Mouse (Mus musculus): ENCODE results near the gene Gm10322.

Gm10322 gene

DNA sequence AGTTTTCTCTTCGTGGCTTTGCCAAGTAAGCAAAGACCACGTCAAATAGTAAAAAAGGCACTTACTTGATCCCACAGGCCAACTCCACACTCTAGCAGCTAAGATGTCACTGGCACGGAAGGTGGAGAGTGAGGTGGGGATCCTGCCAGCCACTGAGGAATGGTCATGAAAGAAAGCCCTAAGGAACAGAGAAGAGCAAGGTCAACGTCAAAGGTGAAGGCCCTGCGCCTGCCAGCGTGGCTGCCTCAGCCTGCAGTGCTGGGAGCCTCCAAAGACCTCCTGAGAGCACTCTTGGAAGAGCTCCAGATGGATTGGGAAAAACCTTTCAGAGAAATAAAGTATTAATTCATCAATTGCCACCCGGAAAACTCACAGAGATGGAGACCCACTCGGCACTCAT lies 15.3 kb upstream of the Gm10322 start:
- no peak for DNase-seq (ENCODE audit: low read depth, low spot score)

DNA sequence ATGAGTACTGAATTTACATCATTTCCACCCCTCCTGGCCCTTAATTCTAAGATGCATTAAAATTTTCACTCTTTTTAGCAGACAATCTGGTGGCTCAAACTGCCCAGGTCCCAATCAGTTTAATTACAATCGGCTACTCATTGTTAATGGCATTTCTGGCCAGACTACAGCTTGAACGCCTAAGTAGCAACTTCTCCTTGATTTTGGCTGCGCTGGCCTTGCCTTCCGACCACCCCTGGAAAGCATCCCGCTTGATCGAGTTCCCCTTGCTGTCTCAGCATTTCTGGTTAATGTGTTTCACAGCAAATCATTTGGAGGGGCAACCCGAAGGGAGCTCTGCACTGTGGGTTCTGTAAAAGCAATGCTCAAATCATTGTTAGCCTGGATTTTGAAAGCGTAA lies 13.8 kb upstream of the Gm10322 start:
- no peak for DNase-seq (ENCODE audit: low read depth, low spot score)

DNA sequence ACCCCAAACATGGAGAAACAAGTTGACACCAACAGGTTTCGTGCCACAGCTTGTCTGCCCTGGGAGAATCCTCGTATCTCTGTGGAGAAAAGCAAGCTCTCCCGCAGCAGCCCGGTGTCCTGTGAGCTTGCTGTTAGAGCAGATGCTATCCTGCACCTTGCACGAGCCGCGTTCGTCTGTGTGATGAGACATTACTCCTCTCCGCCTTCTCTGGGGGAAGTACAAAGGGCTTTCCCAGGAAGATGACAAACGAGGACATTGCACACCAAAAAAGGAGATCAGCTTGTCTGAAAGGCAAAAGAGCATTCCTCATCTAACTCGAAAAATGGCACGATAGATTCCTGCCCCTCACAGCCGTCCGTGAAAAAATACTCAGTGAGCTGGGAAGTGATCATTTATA lies 13.0 kb upstream of the Gm10322 start:
- no peak for DNase-seq (ENCODE audit: low read depth, low spot score)

GRCm38 (mm10) chr10:59603843-59604242 lies 12.0 kb upstream of the Gm10322 start:
- DNase-seq (ENCODE audit: low read depth, low spot score): no peak

GRCm38 (mm10) chr10:59604879-59605464 lies 10.9 kb upstream of the Gm10322 start:
- no peak for DNase-seq (ENCODE audit: low read depth, low spot score)

GRCm38 (mm10) chr10:59613276-59613675 lies 2.6 kb upstream of the Gm10322 start:
- DNase-seq (ENCODE audit: low read depth, low spot score): no peak

DNA sequence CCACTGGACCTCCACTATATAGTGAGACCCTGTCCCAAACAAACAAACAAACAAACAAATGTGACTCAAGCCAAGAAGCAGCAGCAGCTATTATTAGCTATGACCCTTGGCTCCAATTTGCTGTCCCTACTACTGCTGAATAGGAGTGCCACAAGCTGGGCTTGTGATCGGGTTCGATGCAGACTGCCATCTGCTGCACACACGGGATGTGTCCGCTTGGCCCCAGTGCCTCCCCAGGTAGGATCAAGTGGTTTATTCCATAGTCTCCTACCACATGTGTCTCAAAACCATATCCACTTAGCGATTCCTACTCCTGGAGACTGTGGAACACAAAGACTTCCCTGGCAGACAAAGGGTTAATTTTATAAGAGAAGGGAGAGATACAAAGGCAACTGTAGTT lies 1.7 kb upstream of the Gm10322 start:
- no peak for DNase-seq (ENCODE audit: low read depth, low spot score)

DNA sequence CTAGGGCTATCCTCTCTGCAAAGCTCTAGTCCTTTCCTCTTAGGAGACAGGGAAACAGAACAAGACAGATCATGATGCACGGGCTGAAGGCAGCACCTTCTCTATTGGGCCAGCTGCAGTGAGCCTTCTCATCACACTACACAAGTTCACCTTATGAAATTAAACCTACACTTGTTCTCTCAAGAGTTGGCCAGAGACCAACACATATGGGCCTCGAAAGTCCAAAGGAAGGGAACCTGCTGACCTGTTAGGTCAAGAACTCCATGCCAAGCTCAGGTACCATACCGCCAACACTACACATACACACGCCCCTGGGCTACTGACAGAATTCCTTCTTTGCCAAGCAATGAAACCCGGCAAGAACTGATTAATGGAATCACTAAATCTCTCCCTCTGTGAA lies 452 bp upstream of the Gm10322 start:
- DNase-seq (ENCODE audit: low read depth, low spot score): no peak

- DNase-seq (ENCODE audit: low read depth, low spot score): peak; percentile 91
Measured at GRCm38 (mm10) chr10:59616522-59616921, 659 bp downstream of the Gm10322 start, which contains the start of gene Mcu. Gene Mcu (minus strand): TSS chr10:59616692.

GRCm38 (mm10) chr10:59617776-59618175 lies 1.9 kb downstream of the Gm10322 start:
- DNase-seq (ENCODE audit: low read depth, low spot score): no peak

DNA sequence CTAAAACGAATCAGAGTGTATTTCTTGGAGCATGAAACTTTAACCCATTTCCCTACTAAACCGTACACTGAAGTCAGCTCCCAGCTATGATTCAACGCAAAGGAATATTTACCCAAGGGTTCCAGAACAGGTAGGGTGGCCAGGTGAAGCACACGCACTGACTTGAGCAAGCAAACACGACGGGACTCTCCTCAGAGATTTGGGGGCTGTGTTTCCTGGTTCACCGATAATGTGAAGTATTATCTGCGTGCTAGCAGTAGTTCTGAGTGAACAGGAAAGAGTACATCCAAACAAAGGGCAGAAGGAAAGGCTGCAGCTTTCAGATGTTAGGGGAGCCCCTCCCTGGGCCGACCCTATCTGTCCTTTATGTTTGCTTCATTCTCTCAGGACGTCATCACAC lies 5.5 kb downstream of the Gm10322 start:
- DNase-seq (ENCODE audit: low read depth, low spot score): no peak

- no peak for DNase-seq (ENCODE audit: low read depth, low spot score)
Measured at GRCm38 (mm10) chr10:59623496-59623895, 7.6 kb downstream of the Gm10322 start.

DNA sequence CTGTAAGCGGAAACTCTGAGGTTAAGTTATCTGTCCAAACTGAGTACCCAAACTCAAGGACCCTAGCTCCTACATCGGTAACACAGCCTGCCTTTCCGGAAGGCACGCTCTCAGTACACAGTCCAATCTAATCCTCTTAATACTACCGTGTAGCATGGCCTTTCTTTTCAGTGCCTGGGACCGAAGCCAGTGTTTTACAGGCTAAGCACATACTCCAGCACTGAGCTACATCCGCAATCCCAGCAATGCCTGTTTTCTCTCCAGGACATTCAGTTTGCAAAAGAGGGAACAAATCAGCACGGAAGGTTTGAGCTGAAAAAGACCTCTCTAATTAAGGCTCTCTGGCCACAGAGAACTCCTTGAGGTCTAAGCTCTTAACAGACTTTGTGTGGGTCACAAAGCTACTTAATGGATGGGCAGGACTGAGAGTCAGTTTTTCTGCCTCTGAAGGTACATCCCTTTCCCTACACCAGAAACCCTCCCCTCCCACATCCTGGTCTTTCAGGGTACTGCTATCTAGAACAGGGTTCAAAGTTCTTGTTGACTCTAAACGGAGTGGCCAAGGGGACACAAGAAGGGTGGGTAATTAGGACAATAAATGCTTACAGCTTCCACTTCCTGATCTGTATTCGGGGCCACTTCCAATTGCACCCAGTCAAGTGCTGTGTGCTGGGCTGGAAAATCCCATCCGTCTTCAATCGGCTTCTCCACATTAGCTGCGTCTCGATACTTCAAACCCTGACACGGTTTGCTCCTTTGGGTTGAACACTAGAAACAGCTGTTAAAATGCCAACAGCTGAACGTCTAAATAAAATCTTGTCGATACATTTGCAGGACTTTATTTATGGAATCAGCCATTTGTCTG lies 13.0 kb downstream of the Gm10322 start:
- no peak for DNase-seq (ENCODE audit: low read depth, low spot score)

- DNase-seq (ENCODE audit: low read depth, low spot score): no peak
Measured at GRCm38 (mm10) chr10:59629506-59629782, 13.6 kb downstream of the Gm10322 start.

DNA sequence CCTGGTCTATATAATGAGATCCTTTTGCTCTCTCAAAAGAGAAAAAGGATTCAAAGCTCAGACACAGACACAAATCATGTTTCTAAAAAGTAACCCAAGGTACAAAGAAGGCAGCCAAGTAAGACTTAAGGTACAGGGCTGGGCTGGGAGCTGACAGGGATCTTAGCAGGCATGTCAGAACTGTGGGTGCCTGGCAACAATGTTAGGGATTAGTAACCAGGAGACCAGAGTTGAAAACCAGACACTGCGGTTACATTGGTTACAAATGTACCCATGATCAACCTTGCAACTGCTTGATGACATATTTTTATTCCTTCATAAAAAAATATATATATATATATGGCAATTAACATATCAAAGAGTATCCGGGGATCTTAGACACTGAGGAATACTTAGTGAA lies 20.2 kb downstream of the Gm10322 start:
- no peak for DNase-seq (ENCODE audit: low read depth, low spot score)

DNA sequence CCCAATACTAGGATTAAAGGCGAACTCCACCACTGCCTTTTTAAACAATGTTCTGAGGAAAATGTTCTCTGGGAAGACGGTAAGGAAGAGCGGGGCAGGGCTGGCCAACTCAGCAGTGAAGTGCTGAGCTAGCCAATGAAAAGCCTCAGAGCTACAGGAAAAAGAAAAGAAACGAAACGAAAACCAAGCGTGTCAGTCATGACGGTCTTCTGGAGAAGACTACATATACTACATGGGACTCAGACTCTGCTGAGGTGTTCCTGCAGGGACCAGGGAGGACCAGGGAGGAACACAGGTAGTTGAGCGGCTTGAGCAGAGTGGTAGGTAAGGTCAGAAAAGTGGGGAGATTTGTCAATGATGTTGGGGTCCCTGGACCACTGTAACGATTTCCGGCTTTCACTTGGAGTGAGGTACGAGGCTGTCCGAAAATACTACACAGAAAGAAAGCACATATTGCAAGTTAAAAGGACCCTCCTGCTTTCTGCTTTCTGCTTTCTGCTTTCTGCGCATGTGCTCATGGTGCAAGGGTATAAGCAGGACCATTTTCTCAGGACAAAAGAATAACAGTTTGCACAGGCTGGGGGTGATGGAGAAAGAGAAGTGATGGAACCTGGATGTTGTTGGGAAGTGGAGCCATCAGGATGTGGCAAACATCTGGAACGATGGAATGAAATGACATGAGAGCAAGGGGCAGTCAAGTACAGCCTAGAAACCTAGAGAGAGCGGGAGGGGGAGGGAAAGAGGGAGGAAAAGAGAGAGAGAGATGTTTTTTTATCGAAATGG lies 21.1 kb downstream of the Gm10322 start:
- DNase-seq (ENCODE audit: low read depth, low spot score): no peak

- DNase-seq (ENCODE audit: low read depth, low spot score): no peak
Measured at GRCm38 (mm10) chr10:59637596-59638124, 21.8 kb downstream of the Gm10322 start.

- DNase-seq (ENCODE audit: low read depth, low spot score): no peak
Measured at GRCm38 (mm10) chr10:59638576-59638975, 22.7 kb downstream of the Gm10322 start.

- no peak for DNase-seq (ENCODE audit: low read depth, low spot score)
Measured at GRCm38 (mm10) chr10:59642659-59643377, 27.0 kb downstream of the Gm10322 start.

DNA sequence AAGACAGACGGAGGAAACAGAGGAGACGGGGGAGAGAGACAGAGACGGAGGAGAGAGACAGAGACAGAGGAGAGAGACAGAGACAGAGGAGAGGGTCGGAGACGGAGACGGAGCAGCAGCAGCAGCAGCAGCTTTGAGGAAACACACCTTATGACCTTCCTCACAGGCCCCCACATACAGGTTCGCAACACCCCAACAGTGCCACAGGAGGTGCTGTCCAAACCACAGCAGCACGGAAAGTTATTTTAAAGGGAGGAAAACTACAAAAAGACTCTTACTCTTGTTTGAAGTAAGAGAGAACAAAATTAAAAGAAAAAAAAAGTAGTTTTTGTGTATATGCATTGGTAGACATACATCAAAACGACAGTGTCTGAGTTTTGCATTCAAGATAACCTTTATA lies 27.8 kb downstream of the Gm10322 start:
- DNase-seq (ENCODE audit: low read depth, low spot score): no peak

- DNase-seq (ENCODE audit: low read depth, low spot score): no peak
Measured at GRCm38 (mm10) chr10:59644710-59645109, 28.8 kb downstream of the Gm10322 start.

- no peak for DNase-seq (ENCODE audit: low read depth, low spot score)
Measured at GRCm38 (mm10) chr10:59645153-59645552, 29.3 kb downstream of the Gm10322 start.
